Mouse (Mus musculus) stomach, adult 2 months (tissue): ENCODE measurements around the gene Dcps. TPM values are rescaled to one million over a fixed set of nuclear protein-coding genes. Genes with fewer than 3 reads are reported as not detected.

Experiments used
- polyA plus RNA-seq: library from polyadenylated mRNA; depleted of rRNA; stranded (reverse); fragments of >200 nt; gene quantifications from 2 replicates; pipeline ENCODE4 v1.2.3, GENCODE M21; 2012; rRNA removed

Gene Dcps
- polyA plus RNA-seq, result 10.3 and 14.7 TPM in 2 replicates

GRCm38 (mm10) chr9:35175251-35176123 lies at the start of gene Dcps:
Gene Dcps, minus strand, starts transcription at chr9:35176061.

DNA sequence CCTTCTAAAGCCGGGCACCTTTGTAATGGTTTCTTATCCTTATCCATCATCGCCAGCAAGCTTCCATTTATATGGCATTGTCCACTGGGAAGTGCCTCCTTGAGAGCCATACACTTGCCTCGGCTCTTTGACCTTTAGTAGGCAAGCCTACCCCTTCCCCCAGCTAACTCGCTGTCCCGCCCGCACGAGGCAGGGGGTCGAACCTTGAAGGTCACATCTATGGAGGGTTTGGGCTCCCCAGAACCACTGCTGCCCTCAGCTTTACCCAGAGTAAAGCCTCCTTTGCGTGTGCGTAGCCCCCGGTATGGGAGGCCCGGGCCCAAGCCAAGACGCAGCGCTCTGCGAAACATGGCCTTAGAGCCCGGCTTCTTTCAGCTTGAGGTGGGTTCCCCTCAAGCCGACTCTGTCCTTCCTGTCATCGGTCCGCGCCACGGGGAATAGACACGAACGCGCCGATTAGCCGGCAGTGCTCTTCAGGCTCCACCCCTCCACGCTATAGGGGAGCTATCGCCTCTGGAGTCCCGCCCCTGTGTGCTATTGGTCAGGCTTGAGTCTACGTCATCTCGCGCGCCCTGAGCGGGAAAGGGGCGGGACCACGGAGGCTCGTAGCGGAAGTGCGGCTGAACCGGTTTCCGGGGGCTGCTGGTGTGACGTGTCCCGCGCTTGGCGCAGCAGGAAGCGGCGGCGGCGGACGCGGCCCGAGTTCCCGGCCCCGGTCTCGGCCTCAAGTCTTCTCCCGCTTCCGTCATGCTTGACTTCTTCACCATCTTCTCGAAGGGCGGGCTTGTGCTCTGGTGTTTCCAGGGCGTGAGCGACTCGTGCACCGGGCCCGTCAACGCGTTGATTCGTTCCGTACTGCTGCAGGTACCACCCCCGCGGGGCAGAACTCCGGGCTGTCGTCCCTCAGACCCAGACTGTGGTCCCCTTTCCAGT lies 34.9 kb upstream of the Dcps start, which contains the start of gene Foxred1:
Gene Foxred1 (minus strand): TSS at position 514 of the 933 bp plus-strand sequence.

GRCm38 (mm10) chr9:35199772-35200471 lies 24.1 kb upstream of the Dcps start, which contains the start of the genes Srpr and Tirap:
Gene Srpr, plus strand, starts transcription at chr9:35200175.
Gene Tirap, minus strand, starts transcription at chr9:35200291.

GRCm38 (mm10) chr9:35119168-35119567 lies 56.7 kb downstream of the Dcps start, which contains the start of gene St3gal4:
Gene St3gal4, minus strand, starts transcription at chr9:35119268.

Other genes with a start within 250 kb of the Dcps start
- 3.9 and 14.4 TPM in 2 replicates for gene St3gal4, start 56.8 kb downstream of the Dcps start, polyA plus RNA-seq
- 17.3 and 18.4 TPM in 2 replicates for gene Srpr, start 24.1 kb upstream of the Dcps start, polyA plus RNA-seq
- gene Tirap, start 24.2 kb upstream of the Dcps start, polyA plus RNA-seq, result 10.5 and 12.8 TPM in 2 replicates
- 6.0 and 6.2 TPM in 2 replicates for gene Foxred1, start 35.0 kb upstream of the Dcps start, polyA plus RNA-seq
- 4.5 and 5.7 TPM in 2 replicates for gene Fam118b, start 91.7 kb upstream of the Dcps start, polyA plus RNA-seq
- 3.5 and 3.7 TPM in 2 replicates for gene Rpusd4, start 91.8 kb upstream of the Dcps start, polyA plus RNA-seq
- gene Cdon, start 245.1 kb upstream of the Dcps start, polyA plus RNA-seq, result 1.2 and 1.8 TPM in 2 replicates